Mouse (Mus musculus) heart, postnatal 25 days (tissue): Measurements from ENCODE around the gene Mup19. TPM values are rescaled to one million over a fixed set of nuclear protein-coding genes. Genes with fewer than 3 reads are reported as not detected.
"Not testable (repeated sequence)": the region's sequence is repeated elsewhere in the genome, so short reads cannot be mapped to it uniquely, and the experiment has no call there.

Source experiments
- DNase-seq: peaks from one replicate; pipeline ENCODE4 v3.0.0; 2022; ENCODE audit warnings: low spot score
- intact Hi-C: fragments of 180-260 bp; cut with DNase I; formaldehyde crosslinking; loops from one replicate; pipeline ENCODE4 v1.15.1; 2025
- total RNA-seq, 2 experiments: library from RNA; stranded (reverse); gene quantifications; 2 replicates each; pipeline ENCODE4 v1.2.3; 2021

Mup19 gene
- not detected for total RNA-seq

DNA sequence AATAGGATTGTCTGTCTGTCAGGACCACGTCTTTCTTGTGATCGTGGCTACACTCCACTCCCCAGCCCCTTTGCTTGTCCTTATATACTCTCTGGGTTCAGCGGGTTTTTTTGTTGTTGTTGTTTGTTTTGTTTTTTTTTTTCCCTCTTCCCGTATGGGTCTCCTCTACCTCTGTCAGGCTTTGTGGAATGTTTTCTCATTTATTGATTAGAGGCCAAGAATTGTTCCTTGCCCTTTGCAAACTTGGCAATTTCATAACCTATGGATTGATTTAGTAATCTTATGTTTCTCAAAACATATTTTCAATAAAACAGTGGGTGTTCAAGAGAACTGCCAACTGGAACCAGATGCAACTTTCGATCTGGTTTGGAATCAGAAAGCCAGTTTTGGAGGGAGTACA lies at the start of gene Mup19:
Gene Mup19, minus strand, starts transcription at position 101 of the 400 bp plus-strand sequence.
- intact Hi-C loops, DNase-seq: not testable (repeated sequence)

DNA sequence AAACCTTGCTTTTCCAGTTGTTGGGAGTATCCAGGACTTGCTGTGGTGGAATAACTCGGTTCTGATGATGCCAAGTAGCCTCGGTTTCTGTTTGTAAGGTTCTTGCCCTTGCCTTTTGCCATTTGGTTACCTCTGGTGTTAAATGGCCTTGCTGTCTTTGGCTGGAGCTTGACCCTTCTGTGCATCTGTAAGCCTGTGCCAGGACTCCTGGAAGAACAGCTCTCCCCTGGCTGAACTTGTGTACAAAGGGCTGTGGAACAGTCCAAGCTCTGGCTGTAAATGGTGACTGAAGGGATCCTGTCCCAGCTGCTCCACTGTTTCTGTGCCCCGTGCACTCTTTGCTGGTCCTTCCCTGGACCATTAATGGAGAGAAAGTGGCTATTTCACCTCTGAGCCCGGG lies 47.1 kb upstream of the Mup19 start:
- DNase-seq, result no peak
- intact Hi-C loops, result no loop called here

DNA sequence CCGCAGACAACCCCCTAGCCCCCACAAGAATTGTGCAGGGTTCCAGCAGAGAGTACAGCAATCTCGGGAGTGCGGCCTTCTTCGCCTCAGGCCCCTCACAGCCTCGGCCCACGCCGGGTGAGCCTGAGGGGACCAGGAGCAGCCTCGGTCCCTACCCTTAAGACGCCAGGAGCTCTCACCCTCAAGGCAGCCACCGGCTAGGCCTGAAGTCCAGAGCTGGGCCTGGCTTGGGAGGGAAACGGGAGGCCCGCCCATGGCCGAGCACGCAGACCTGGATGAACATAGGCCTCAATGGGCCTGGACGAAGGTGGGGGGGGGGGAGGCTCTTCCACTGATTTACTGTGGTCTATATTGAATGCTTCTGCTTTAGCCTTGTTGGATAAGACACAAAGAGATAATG lies 41.1 kb upstream of the Mup19 start:
- DNase-seq, result no peak
- intact Hi-C loops, result no loop called here

DNA sequence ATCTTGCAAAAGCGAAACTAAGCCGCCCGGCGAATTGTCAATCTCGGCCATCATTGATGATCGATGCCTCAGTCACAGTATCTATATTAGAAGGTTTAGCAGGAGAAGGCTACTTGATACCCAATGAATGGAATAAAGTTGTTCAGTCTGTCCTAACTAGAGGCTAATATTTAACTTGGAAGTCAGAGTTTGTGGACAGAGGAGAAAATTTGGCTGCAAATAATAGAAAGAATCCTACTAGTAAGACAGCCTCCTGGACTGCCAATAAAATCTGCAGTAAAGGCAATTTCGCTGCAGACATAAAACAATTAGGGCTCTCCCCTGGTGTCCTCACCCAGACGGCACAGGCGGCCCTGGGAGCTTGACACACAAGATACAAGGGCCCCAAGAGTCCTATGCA lies 40.5 kb upstream of the Mup19 start:
- intact Hi-C loops, DNase-seq: not testable (repeated sequence)

DNA sequence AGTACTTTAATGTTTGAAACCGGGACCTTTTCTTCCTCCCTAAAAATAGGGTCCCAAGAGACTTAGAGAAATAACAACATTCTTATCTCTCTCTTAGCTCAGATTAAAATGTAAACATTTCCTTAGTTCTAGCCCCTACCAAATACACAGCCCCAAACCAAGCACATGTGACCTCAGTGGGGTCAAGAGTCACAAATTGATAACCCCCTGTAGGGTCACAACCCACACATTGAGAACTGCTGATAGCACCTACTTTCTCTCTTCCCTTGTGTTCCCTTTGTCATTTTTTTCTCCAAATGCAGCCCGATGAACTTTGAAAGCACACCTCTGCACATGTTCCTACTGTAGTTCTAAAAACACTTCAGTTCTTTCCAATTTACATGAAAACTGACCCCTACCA lies 33.5 kb upstream of the Mup19 start:
- intact Hi-C loops, result no loop called here
- DNase-seq, result no peak

DNA sequence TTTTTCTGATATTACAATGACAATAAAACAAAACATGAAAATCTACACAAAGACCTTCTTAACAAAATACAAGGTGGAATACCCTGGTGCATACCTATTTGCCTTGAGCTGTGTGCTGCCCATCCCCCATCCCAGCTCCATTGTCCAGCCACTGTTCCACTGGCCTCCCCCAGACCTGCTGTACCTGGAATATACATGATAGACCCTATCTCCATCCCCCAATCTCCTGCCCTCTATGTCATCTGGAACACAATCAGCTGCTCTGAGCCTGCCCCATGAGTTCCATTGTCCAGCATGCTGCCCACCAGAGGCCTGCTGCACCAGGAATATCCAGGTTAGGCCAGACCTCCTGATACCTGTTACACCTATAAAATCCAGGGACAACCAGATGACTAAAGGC lies 31.4 kb upstream of the Mup19 start:
- intact Hi-C loops, result no loop called here
- DNase-seq, result no peak

DNA sequence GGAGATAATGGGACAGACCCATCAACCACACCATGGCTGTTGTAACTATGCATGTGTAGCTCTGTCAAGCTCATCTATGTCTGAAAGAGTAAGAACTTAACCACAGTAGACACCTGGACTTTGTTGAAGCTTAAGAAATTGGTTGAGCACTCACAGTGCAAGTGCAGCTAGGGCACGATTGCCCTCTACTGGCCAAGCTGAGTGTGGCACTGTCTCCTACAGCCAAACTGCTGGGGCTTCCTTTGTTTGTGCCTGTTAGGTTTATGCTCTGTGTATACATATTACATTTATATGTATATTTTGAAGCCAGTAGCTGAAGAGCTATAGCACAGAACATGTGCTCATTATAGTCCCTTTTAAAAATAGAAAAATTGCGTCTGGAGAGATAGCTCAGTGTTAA lies 29.1 kb upstream of the Mup19 start:
- DNase-seq, intact Hi-C loops: not testable (repeated sequence)

DNA sequence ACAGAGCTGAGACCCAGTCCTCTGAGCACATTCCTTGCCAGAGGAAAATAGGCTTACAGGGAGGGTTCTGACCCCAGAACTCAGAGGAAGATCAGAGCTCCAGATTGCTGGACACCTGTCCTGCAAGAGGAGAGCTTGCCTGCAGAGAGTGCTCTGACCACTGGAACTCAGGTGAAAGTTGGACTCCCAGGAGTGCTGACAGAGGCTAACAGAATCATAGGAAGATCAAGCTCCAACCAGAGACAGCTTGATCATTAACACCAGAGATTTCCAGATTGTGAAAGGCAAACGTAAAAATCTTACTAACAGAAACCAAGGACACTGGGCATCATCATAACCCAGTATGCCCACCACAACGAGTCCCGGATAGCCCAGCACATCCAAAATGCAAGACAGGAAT lies 26.9 kb upstream of the Mup19 start:
- DNase-seq, intact Hi-C loops: not testable (repeated sequence)

DNA sequence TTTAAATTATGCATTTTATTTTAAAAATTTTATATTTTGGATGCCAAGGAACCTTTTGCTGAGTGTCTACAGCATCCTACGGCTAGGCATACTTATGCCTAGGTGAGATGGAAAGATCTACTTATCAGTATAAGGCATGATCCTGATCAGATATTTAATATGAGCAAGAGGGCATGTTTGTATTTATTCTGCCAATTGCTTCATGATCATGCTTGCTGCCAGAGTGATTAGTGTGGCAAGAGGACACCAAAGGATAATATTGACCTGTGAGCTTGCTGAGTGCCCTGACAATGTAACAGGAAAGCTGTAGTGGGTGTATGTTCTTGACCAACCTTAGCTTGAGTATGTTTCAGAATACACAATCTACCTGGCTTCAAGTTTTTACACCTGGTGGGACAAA lies 7.6 kb upstream of the Mup19 start:
- intact Hi-C loops, DNase-seq: not testable (repeated sequence)

DNA sequence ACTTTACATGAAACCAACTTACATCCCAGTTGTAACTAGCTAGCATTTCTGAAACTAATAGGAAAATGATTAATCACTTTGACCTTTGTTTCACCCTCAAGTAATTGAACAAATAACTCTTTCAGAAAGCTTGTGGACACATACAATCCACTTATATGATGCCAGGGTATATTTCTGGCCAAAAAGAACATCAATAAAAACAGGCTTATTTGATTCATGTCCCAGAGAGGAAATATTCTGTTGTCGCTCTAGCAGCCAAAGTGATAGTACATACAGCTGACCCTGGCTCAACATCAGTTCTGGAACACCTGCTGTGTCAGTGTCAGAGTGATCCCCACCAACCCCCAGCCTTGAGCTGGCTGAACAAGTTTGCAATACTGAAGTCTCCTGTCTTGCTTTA lies 2.2 kb upstream of the Mup19 start:
- intact Hi-C loops, DNase-seq: not testable (repeated sequence)

Other genes with a start within 250 kb of the Mup19 start
- not detected for gene Mup17, start 186.4 kb downstream of the Mup19 start, total RNA-seq
- gene Mup18, start 108.1 kb downstream of the Mup19 start, total RNA-seq, result not detected
- gene Mup5, start 53.0 kb upstream of the Mup19 start, total RNA-seq, result not detected